Mouse (Mus musculus): ENCODE measurements around the gene Fam122a. TPM values are rescaled to one million over a fixed set of nuclear protein-coding genes. Genes with fewer than 3 reads are reported as not detected.

Fam122a gene
- total RNA-seq (2014; rRNA removed; ENCODE audit: low replicate concordance): 3.9 and 11.4 TPM in 2 replicates
- polyA plus RNA-seq (2015; fragmentation: Nextera tagmentation; extraction: Ambion mirVana): 48.9 and 55.1 TPM in 2 replicates

DNA sequence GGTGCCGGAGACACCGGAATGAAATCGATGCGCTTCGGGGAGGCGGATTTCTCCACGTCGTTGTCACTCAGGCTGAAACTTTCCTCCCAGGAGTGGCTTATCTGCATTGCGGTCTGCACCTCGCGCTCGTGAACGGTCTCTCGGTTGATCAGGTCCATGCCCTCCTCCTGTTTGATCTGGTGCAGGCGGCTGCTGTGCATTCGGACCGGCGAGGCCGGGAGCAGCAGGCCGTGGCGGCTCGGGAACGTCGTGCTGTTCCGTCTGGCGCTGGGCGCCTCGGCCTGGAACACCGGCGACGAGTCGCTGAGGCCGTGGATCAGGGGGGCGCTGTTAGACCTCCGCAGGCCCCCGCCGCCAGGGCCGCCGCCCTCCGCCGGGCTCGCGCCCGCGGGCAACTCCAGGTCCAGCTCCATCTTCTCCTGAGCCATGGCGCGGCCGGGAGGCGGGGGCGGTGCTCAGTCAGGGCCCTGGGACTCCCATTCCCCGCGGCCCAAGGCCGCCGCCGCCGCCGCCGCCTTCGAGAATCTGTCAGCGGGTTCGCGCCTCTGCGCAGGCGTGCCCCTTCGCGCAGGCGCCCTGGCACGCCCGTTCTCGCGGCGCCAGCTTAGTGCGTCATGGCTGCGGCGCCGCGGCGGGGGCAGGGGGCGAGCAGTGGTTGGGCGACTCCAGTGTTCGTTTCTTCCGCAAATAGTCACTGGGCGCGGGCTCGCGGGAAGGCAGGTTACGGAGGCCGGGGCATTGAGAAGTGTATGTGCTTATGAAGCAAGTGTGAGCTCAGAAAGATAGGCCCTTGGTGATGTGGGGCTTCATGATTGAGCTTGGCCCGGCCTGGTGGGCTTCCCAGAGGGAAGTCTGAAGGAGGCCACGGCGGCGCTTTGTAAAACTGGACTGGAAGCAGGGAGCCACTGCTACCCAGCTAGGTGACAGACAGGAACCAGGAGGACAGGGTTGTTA is at the start of gene Fam122a:
Fam122a (minus strand) TSS at position 428 of the 954 bp plus-strand sequence.
- under 1% methylated on average over 81 of the region's 92 CpGs for WGBS
- H3K36me3 ChIP-seq (replicated peaks; ENCODE audit: control insufficient read depth, insufficient read depth, low read length): no peaks in the 10 kb centered on the region
- no peaks in the 10 kb centered on the region for H3K9me3 ChIP-seq (replicated peaks; ENCODE audit: control insufficient read depth, low read length)
- peaks cover 16% of the 10 kb centered on the region for H3K4me1 ChIP-seq (ENCODE audit: control insufficient read depth, insufficient read depth)
- H3K27ac ChIP-seq (ENCODE audit: low read depth): peak within 1 kb of the TSS; percentile 96
- peak within 1 kb of the TSS; percentile 92 for H3K9ac ChIP-seq (replicated peaks; ENCODE audit: low read depth, low read length)
- H3K4me3 ChIP-seq (ENCODE audit: low read depth, low read length): peak within 1 kb of the TSS; percentile 92
- TF ChIP-seq EP300 (IDR thresholded peaks at IDR 0.05; ENCODE audit: low read depth): no peak
- no peak for TF ChIP-seq CTCF (IDR thresholded peaks at IDR 0.05; ENCODE audit: low read depth)
- no peaks in the 10 kb centered on the region for H3K27me3 ChIP-seq (ENCODE audit: control insufficient read depth, insufficient read depth, low read length)
- ATAC-seq (ENCODE audit: insufficient read depth, low read depth) (peak; percentile 96), DNase-seq (ENCODE audit: low spot score) (peak; percentile 89)
- peak within 1 kb of the TSS; percentile 96 for H3K4me2 ChIP-seq (ENCODE audit: low read depth, low read length)

DNA sequence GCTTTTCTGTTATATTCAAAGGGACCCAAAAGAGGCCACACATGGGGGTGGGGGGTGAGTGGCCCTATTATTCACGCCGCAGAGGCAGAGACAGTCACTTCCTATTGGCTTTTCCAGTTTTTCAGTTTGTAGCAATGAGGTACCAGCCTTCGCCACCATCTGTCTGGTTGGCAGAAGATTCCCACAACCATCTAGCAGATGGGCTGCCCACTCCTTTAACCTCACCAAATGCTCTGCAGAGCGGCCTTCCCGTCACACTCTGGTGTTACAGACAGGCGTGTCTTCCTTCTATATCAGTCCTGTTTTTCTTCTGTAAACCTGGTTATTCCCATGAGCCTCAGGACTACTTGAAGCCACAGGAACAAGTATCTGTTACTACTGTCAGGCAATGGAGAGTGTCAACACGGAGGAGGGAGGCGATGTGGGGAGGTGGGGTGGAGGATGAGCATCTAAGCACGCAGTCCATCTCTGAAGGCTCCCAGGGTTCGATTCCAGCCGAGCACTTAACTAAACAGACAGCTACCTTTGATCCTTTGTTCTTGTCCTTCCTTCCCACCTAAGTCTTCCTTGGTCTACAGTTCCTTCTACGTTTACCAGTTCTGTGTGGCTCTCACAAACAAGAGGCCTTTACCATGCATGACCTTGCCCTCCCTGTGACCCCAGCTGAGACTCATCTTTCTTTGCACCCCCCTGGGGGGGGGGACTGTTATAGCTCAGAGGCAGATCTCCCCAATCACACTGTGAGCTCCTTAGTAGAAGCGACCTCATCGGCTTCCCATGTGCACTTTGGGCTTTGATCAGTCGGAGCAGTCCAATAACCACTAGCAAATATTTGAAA is 46.5 kb upstream of the Fam122a start:
- Histone ChIP-seq H3K4me2 (ENCODE audit: low read depth, low read length) (no peak overlapping the region), H3K4me3 (ENCODE audit: low read depth, low read length) (no peak overlapping the region), H3K9me3 (replicated peaks; ENCODE audit: control insufficient read depth, low read length) (no peaks in the 10 kb centered on the region), H3K27ac (ENCODE audit: low read depth) (no peak overlapping the region), H3K4me1 (ENCODE audit: control insufficient read depth, insufficient read depth) (peaks cover 34% of the 10 kb centered on the region), H3K36me3 (replicated peaks; ENCODE audit: control insufficient read depth, insufficient read depth, low read length) (no peaks in the 10 kb centered on the region), H3K9ac (replicated peaks; ENCODE audit: low read depth, low read length) (no peak overlapping the region), H3K27me3 (ENCODE audit: control insufficient read depth, insufficient read depth, low read length) (no peaks in the 10 kb centered on the region)
- 86% methylated on average over 15 of the region's 15 CpGs for WGBS
- ATAC-seq (ENCODE audit: insufficient read depth, low read depth) (no peak), DNase-seq (ENCODE audit: low spot score) (no peak)
- TF ChIP-seq CTCF (IDR thresholded peaks at IDR 0.05; ENCODE audit: low read depth): no peak
- TF ChIP-seq EP300 (IDR thresholded peaks at IDR 0.05; ENCODE audit: low read depth): no peak

DNA sequence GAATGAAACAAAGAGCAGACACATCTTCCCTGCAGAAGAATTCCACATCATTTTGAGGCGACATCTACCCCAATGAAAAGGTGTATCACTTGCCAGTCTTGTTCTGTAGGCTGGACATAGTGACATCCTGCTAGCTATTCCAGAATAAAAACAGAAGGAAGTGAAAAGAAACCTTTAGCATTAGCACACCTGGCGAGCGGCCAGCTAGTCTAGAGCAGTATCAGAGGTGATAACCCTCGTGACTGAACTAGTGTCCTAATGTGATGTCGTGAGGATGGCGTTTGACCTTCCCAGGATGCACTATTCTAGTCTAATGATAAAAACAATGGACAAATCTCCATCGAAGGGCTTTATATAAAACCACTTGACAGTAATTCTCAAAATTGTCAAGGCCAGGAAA is 44.8 kb upstream of the Fam122a start:
- no peaks in the 10 kb centered on the region for H3K9me3 ChIP-seq (replicated peaks; ENCODE audit: control insufficient read depth, low read length)
- peaks cover 31% of the 10 kb centered on the region for H3K4me1 ChIP-seq (ENCODE audit: control insufficient read depth, insufficient read depth)
- no peaks in the 10 kb centered on the region for H3K27me3 ChIP-seq (ENCODE audit: control insufficient read depth, insufficient read depth, low read length)
- H3K4me2 ChIP-seq (ENCODE audit: low read depth, low read length): no peak overlapping the region
- no peak for ATAC-seq (ENCODE audit: insufficient read depth, low read depth)
- no peak overlapping the region for H3K4me3 ChIP-seq (ENCODE audit: low read depth, low read length)
- H3K36me3 ChIP-seq (replicated peaks; ENCODE audit: control insufficient read depth, insufficient read depth, low read length): no peaks in the 10 kb centered on the region
- no peak for DNase-seq (ENCODE audit: low spot score)
- WGBS: 38% methylated on average over 7 of the region's 7 CpGs
- no peak overlapping the region for H3K9ac ChIP-seq (replicated peaks; ENCODE audit: low read depth, low read length)
- H3K27ac ChIP-seq (ENCODE audit: low read depth): no peak overlapping the region
- TF ChIP-seq CTCF (IDR thresholded peaks at IDR 0.05; ENCODE audit: low read depth) (no peak), EP300 (IDR thresholded peaks at IDR 0.05; ENCODE audit: low read depth) (no peak)

DNA sequence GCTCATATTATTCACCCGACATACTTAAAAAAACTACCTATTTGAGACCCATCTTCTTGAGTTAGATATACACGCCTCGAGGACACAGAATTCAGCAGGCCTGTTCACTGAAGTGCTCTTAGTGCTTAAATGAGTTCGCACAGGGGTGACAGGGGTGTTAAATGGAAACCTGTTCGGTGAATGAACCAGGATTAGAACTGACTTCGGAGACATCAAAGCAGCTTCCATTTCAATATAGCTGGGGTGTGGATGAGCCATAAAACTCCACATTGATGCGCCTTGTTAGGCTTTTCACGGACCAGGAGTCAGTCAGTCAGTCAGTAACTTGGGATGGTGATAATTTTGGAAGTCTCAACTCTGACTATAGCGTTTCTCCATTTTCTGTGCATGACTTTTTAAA is 44.0 kb upstream of the Fam122a start:
- Histone ChIP-seq H3K36me3 (replicated peaks; ENCODE audit: control insufficient read depth, insufficient read depth, low read length) (no peaks in the 10 kb centered on the region), H3K27me3 (ENCODE audit: control insufficient read depth, insufficient read depth, low read length) (no peaks in the 10 kb centered on the region), H3K4me3 (ENCODE audit: low read depth, low read length) (no peak overlapping the region), H3K9ac (replicated peaks; ENCODE audit: low read depth, low read length) (no peak overlapping the region), H3K27ac (ENCODE audit: low read depth) (no peak overlapping the region), H3K9me3 (replicated peaks; ENCODE audit: control insufficient read depth, low read length) (no peaks in the 10 kb centered on the region), H3K4me1 (ENCODE audit: control insufficient read depth, insufficient read depth) (peaks cover 27% of the 10 kb centered on the region), H3K4me2 (ENCODE audit: low read depth, low read length) (no peak overlapping the region)
- WGBS: 75% methylated on average over 9 of the region's 9 CpGs
- TF ChIP-seq EP300 (IDR thresholded peaks at IDR 0.05; ENCODE audit: low read depth): no peak
- no peak for TF ChIP-seq CTCF (IDR thresholded peaks at IDR 0.05; ENCODE audit: low read depth)
- ATAC-seq (ENCODE audit: insufficient read depth, low read depth): no peak
- DNase-seq (ENCODE audit: low spot score): no peak

DNA sequence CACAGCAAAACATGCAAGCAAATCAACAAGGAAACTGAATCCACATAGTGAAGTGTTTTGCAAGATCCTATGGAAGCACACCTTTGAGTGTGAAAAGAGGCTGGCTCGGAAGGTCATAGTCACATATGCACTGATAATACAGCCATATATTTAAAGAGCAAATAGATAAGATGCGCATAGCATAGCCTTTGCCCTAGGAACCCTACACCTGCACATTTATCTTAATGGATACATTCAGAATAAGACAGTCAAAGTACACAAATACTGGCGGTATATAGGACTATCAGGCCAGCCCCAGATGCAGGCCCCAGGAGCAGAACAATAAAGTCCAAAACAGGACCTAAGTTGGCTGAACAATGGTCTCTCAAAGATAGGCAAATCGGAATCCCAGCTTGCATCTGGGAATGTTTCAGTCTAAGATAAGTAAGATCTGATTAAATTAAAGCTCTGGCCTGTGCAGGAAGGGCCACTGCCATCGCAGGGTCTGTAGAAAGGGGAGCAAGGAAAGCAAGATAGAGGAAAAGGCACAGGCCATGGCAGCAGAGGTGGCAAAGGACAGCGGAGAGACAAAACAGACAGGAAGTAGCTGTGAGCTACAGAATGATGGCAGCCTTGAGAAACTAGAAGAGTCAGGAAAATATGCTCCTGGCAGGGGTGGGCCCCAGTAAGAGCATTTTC is 42.7 kb upstream of the Fam122a start:
- H3K9me3 ChIP-seq (replicated peaks; ENCODE audit: control insufficient read depth, low read length): no peaks in the 10 kb centered on the region
- no peak for ATAC-seq (ENCODE audit: insufficient read depth, low read depth)
- H3K4me1 ChIP-seq (ENCODE audit: control insufficient read depth, insufficient read depth): peaks cover 27% of the 10 kb centered on the region
- 69% methylated on average over 6 of the region's 6 CpGs for WGBS
- no peak overlapping the region for H3K9ac ChIP-seq (replicated peaks; ENCODE audit: low read depth, low read length)
- no peak for TF ChIP-seq CTCF (IDR thresholded peaks at IDR 0.05; ENCODE audit: low read depth)
- TF ChIP-seq EP300 (IDR thresholded peaks at IDR 0.05; ENCODE audit: low read depth): no peak
- H3K4me2 ChIP-seq (ENCODE audit: low read depth, low read length): no peak overlapping the region
- H3K4me3 ChIP-seq (ENCODE audit: low read depth, low read length): no peak overlapping the region
- no peak for DNase-seq (ENCODE audit: low spot score)
- no peaks in the 10 kb centered on the region for H3K36me3 ChIP-seq (replicated peaks; ENCODE audit: control insufficient read depth, insufficient read depth, low read length)
- H3K27me3 ChIP-seq (ENCODE audit: control insufficient read depth, insufficient read depth, low read length): no peaks in the 10 kb centered on the region
- no peak overlapping the region for H3K27ac ChIP-seq (ENCODE audit: low read depth)
